Mouse (Mus musculus) heart, postnatal 14 days (tissue): ENCODE data around the gene Hoxa6. TPM values are rescaled to one million over a fixed set of nuclear protein-coding genes. Genes with fewer than 3 reads are reported as not detected.

ENCODE experiments used
- DNase-seq, 2 experiments: peaks; one replicate each; pipeline ENCODE4 v3.0.0; 2021 to 2022
- intact Hi-C: fragments of 180-260 bp; cut with DNase I; formaldehyde crosslinking; loops from one replicate; pipeline ENCODE4 v1.15.1; 2025
- total RNA-seq, 2 experiments: library from RNA; stranded (reverse); gene quantifications; 2 replicates each; pipeline ENCODE4 v1.2.3; 2021

Gene Hoxa6
- total RNA-seq, 2 experiments from 2014 or later, result not detected

GRCm38 (mm10) chr6:52184668-52185067 lies 23.9 kb downstream of the Hoxa6 start:
- DNase-seq, result no peak
- intact Hi-C loops, result no loop called here

GRCm38 (mm10) chr6:52183311-52184080 lies 25.0 kb downstream of the Hoxa6 start:
- DNase-seq, result no peak
- intact Hi-C loops, result no loop called here

- no peak for DNase-seq
- intact Hi-C loops, result no loop called here
Observed at GRCm38 (mm10) chr6:52182793-52183192, 25.7 kb downstream of the Hoxa6 start.

- DNase-seq, result no peak
- intact Hi-C loops, result no loop called here
Observed at GRCm38 (mm10) chr6:52182030-52182429, 26.5 kb downstream of the Hoxa6 start.

GRCm38 (mm10) chr6:52180726-52181125 lies 27.8 kb downstream of the Hoxa6 start:
- intact Hi-C loops, result no loop called here
- no peak for DNase-seq

GRCm38 (mm10) chr6:52180213-52180710 lies 28.3 kb downstream of the Hoxa6 start:
- no peak for DNase-seq
- intact Hi-C loops, result no loop called here

GRCm38 (mm10) chr6:52179690-52180089 lies 28.8 kb downstream of the Hoxa6 start:
- intact Hi-C loops, result no loop called here
- DNase-seq, result no peak

- intact Hi-C loops, result no loop called here
- DNase-seq, result no peak
Observed at GRCm38 (mm10) chr6:52178918-52179665, 29.4 kb downstream of the Hoxa6 start.

GRCm38 (mm10) chr6:52177806-52178205 lies 30.7 kb downstream of the Hoxa6 start:
- no peak for DNase-seq
- intact Hi-C loops, result no loop called here

- intact Hi-C loops, result no loop called here
- no peak for DNase-seq
Observed at GRCm38 (mm10) chr6:52177061-52177735, 31.3 kb downstream of the Hoxa6 start, which contains the start of gene 5730596B20Rik. 5730596B20Rik (plus strand) TSS chr6:52177498.

GRCm38 (mm10) chr6:52176391-52176790 lies 32.1 kb downstream of the Hoxa6 start:
- DNase-seq, result no peak

GRCm38 (mm10) chr6:52175864-52176263 lies 32.7 kb downstream of the Hoxa6 start:
- DNase-seq, result no peak
- intact Hi-C loops, result no loop called here

More at GRCm38 (mm10) chr6:52176391-52176790, 32.1 kb downstream of the Hoxa6 start:
- intact Hi-C loops, result no loop called here

- no peak for DNase-seq
- intact Hi-C loops, result no loop called here
Observed at GRCm38 (mm10) chr6:52174968-52175751, 33.4 kb downstream of the Hoxa6 start.

GRCm38 (mm10) chr6:52173648-52174047 lies 34.9 kb downstream of the Hoxa6 start:
- intact Hi-C loops, result no loop called here
- no peak for DNase-seq

GRCm38 (mm10) chr6:52172501-52172900 lies 36.0 kb downstream of the Hoxa6 start:
- DNase-seq, result peak in 1 of 2 experiments; percentile 71
- intact Hi-C loops, result no loop called here

GRCm38 (mm10) chr6:52171938-52172337 lies 36.6 kb downstream of the Hoxa6 start:
- intact Hi-C loops, result no loop called here
- no peak for DNase-seq

GRCm38 (mm10) chr6:52171331-52171730 lies 37.2 kb downstream of the Hoxa6 start:
- no peak for DNase-seq
- intact Hi-C loops, result no loop called here

GRCm38 (mm10) chr6:52170898-52171223 lies 37.7 kb downstream of the Hoxa6 start:
- DNase-seq, result no peak
- intact Hi-C loops, result no loop called here

- no peak for DNase-seq
- intact Hi-C loops, result no loop called here
Observed at GRCm38 (mm10) chr6:52170166-52170897, 38.2 kb downstream of the Hoxa6 start.
